Mouse (Mus musculus) c-Kit-negative CD71-positive TER-119-positive erythroid progenitor cells, embryonic 14.5 days (primary cell): ENCODE data around the gene Ogt.

Experiments used
- DNase-seq: peaks from one replicate; pipeline ENCODE4 v3.0.0-alpha.2; 2013; ENCODE audit warnings: low read depth, low spot score

The Ogt gene

DNA sequence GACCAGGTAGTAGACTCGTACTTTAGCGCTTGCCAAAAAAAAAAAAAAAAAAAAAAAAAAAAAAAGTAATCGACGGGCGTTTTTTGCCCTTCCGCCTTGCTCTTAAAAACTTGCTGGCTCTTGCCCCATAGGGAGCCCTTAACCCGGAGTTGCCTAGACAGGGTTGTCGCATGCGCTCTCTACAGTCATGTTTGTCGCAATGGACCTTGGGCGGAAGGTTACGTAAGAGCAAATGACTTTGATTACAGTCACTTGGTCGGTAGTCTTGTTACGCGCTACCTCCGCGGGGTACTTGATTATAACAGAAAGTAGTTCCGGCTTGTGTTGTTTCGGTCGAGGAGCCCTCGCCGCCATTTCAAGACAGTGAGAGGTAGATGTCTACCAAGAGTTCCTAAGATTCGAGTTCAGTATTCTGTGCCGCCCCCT, at the start of gene Ogt:
Ogt (plus strand) TSS at position 320 of the 426 bp plus-strand sequence.
- DNase-seq: peak; percentile 82

DNA sequence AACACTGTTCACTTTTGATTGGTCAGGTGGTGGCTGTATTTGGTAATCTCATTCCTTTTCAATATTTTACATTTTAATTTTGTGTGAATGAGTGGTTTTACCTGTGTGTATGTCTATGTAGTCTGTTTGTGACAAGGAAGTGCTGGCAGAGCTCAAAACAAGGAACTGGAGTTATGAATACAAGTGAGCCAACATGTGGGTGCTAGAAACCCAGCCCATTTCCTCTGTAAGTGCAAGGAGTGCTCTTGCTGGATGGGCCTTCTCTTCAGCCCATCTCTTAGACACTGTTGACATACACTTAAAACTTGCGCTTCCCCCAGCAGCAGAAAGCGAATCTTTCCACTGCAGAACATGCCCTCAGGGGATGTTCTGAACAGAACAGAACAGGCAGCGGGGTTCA, 23.7 kb upstream of the Ogt start:
- no peak for DNase-seq

DNA sequence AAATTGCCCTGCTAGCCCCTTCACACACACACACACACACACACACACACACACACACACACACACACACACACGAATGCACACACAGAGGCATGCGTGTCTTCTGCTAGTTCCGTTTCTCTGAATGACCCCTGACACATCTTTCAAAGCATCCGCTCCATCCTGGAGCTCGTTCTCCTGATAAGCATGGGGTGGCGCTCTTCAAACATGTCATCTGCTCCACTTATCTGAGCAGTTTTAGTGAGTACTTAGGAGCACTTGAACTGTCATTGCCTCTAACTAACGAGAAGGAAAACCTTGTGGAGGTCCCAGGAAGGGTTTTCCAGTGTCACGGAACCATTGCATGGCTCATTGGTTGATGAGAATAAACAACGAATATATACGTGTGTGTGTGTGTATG, 22.0 kb upstream of the Ogt start:
- no peak for DNase-seq

DNA sequence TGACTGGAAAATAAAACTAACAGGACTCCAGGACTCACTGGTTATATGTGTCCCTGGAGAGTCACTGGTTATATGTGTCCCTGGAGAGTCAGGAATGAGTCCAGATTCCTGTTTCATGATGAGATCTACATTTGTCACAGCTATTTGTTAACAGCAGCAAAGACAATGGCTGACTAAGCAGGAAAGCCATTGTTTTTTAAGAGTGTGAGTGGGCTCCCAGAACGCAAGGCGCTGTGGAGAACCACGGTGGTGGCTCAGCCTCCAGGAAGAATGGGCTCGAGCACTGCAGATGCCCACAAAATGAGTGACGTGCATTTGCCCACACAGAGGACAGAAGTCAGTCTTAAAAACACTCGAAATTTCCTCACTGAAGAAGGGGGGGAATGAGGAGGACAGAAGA, 19.5 kb upstream of the Ogt start:
- DNase-seq: no peak

DNA sequence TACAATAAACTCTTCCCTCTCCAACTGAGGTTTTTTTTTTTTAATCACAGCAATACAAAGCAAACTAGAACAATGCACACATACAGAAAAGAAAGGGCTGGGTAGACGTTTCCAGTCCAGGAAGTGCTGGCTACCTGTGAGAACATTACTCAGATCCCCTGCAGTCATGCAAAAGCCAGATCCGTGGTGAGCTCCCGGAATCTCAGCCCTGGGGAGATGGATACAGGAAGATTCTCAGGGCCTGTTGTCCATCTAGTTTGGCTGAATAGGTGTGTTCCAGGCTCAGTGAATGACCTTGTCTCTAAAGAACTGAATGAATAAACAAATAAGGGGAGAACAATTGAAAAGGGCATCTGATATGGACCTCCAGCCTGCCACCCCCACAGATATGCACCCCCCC, 17.3 kb upstream of the Ogt start:
- no peak for DNase-seq

DNA sequence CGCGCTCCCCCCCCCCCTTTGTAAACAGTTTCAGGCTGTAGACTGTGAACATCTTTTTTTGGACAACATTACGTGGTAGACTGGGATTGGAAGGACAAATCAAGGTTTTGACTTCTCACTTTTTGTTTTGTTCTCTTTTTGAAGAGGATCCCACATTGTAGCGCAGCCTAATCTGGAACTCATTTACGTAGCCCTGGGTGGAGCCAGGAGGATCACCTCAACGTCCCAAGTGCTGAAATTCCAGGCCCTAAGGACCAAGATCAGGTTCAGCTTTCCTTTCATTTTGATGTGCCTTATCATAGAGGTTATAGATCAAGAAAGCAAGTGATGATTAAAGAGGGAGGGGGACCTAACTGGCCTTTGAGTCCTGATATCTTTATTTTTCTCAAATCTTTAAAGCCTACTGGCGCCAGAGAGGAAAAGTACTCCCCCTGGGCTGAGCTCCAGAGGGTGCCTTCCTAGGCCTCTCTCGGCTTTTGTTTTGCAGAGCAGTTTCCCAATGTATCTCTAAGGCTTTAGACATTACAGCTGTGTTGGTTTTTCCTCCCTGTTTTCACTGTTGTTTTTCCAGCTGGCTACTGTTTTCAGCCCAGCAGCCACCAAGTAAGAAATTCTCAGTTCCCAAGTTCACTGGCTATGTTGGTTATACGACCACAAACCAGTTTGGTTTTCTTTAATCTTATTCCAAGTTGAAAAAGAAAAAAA, 2.9 kb upstream of the Ogt start:
- no peak for DNase-seq

DNA sequence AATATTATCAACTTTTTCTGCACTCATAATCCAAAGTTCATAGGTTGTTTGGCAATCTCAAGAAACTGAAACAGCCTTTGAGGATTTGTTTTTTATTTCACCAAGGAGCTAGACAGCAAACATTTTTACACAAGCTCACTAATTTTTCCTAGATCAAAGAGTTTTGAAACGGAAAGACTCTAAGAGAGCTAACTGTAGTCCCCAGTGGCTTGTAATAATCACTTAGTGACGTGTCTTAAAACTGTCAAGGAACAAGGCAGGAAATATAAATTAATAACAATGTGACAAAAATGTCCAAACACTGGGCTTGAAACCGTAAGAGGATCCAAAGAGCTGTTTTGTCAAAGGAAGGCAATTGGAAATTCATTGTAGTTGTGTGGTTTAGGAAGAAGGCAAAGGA, 1.0 kb upstream of the Ogt start:
- DNase-seq: no peak

DNA sequence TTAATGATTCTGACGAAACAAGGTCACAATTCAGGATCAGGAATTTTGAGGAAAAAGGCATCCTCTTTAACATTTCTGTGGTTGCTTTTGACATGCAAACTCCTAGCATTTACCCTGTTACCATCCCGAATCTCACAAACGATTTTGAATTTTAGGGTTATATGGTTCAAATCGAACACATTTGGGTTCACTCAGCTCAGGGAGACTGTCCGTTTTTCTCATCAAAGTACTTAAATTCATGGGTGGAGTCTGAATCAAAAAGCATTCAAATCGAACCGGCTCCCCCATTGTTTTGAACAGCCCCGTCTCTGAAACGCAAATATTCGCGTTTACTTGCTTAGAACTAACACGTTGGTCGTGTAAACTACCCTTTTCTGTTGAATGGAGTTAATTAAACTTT, 554 bp upstream of the Ogt start:
- peak; percentile 24 for DNase-seq

DNA sequence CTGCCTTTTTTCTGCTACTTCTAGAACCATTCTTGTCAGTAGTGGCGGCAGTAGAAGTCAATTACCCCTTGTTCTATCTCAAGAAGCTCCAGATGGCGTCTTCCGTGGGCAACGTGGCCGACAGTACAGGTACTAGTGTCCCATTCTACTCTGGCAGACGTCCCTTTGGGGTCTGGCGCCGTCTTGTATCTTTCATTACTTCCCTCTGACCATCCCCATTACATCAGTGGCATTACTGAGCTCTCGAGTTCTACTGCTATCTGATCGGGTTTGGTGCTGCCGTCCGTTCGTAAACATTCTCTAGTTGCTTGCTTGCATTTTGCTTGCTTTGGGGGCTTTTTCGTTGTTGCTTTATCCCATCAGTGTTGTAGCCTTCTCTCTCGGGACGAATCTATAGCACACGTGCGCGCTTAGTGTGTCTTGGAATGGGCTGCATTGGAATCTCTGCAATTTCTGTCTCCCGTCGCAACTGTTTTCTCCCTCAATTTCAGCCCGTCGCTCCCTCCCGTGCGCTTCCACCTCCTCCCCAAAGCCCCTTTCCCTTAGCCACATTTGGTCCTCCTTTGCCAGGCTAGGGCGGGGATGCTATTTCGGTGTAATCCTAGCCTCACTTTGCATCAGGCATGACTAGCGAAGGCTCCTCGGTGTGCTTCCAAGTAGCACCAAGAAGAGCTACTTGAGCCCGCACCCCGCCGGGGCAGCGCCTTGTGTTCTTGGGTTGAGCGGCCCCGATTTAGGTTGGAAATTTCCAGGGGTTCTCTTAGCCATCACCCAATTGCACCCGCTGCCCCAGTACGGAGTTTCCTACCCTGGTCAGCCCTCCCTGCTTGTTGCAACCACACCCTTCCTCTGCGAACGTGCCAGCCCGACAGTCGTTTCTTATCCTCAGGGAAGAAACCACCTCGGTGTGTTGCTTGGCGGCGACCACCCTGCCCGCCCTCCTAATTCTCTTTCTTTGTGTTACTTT, 617 bp downstream of the Ogt start:
- DNase-seq: peak; percentile 54

DNA sequence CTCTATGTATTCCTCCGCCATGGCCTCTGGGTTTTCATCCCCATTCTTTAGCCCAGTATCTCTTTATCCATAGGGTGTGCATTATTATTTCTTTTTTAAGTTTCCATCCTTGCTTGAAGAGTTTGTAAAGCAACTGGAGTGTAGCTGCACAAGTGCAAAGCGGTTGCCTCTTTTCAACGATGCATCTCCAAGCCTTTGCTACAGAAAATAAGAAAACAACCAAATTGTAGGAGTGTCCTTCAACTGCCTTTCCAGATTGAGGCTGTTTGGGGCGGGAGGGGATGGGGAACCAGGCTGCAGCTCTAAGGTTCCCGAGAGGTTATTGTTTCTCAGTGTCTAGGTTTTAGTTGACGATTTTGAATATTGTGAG, 1.3 kb downstream of the Ogt start:
- peak; percentile 15 for DNase-seq

DNA sequence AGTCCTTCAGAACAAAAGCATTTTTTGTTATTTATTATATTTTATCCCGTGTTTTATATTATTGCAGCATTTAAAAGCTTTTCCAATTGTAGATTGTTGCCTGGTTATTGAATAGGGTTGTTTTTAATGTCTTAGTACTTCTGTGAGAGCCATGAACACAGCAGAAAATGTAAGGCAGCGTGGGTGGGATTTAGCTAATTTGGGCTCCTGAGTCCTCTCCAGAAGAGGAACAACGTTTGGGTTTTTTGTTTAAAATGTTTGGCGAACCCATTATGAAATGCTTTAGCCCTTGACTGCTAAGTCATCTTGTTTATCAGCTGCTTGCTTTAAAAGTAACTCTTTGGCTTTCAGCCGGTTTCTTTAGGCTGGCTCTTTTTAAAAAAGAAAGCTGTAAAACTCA, 2.2 kb downstream of the Ogt start:
- DNase-seq: no peak

DNA sequence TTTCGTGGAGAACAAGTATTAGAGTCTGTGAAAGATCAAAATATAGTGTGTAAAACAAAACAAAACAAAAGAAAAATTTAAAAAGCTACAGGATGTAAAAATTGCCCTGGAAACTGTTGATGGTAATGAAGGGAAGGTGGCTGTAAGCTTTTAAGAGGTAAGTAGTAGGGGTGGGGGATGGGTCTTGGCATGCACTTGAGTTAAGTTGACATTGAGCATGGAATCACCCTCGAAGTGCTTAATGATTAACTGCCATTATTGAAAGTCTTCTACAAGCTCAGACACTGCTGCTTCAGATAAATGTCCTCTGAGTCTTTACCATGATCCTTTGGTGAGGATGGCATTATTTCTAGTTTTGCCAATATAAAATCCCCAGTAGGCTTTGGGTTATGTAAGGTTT, 5.4 kb downstream of the Ogt start:
- DNase-seq: no peak

DNA sequence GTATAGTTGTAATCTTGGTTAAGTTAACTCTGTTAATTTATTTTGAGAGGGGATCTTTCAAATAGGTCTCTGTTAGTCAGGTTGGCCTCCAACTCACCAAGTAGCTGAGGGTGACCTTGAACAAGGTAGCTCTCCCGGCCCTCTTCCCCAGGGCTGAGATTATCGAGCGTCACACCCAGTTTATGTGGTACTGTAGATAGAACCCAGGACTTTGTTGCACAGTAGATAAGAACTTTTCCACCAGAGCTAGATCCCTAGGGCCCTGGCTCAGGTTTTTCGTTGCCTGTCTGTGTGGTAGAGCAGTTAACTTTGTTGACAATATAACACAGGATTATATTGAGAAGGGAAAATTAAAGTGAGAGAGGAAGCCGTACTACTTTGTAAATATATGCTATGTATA, 6.8 kb downstream of the Ogt start:
- no peak for DNase-seq

DNA sequence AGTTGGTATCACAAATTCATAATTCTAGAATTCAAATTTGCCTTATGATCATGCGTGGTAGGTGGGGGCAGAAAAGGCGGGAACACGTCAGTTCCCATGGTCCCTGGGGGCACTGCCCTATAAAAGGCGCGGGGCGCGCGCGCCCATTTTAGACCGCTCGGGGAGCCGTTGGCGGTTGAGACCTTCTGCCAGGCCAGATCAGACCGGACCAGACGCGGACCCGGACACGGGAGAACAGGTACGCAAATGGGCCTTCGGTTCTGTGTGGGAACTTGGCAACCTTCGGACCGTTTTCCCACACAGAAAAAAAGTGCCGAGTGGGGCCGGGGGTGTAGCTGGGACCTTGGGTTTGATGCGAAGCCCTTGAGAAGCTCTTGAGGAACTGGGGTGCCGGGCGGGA, 55.8 kb downstream of the Ogt start:
- DNase-seq: no peak

DNA sequence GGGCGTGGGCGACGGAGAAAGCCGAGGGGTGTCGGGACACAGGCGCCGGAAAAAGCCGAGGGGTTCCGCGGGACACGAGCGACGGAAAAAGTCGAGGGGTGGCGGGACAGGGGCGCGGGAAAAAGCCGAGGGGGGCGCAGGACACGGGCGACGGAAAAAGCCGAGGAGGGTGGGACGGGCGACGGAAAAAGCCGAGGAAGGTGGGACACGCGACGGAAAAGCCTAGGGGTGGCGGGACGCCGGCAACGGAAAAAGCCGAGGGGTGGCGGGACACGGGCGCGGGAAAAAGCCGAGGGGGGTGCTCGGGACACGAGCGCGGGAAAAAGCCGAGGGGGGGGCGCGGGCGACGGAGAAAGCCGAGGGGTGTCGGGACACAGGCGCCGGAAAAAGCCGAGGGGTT, 57.7 kb downstream of the Ogt start:
- DNase-seq: no peak

DNA sequence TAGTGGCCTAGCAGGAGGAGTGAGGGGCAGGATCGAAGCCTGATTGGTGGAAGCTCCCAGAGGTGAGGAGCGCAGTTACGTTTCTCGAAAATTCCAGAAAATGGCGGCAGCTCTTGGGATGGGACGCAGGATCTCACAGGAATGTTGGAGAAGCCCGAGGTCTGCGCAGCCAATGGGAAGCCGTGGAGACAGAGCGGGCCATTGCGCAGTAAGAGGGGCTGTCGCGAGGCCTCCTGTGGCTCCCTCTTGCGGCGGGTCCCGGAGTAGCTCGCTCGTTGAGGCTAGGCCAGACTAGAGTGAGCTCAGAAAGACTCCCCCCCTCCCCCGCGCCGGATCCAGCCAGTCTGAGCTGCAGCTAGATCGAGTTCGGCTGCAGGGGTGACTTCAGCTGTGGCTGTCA, 58.4 kb downstream of the Ogt start:
- DNase-seq: no peak

DNA sequence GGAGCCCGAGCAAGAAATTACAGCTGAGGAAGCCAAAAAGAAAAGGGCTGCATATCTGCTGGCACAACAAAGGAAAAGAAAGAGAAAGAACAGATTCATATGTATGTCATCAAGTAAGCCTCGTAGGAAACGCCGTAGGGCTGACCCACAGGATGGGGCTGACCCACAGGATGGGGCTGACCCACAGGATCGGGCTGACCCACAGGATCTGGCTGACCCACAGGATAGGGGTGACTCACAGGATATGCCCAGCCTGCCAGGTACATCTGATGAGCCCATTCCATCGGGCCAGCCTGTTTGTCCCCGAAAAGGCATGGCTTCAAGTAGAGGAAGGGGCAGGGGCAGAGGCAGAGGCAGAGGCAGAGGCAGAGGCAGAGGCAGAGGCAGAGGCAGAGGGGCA, 65.3 kb downstream of the Ogt start:
- DNase-seq: no peak

DNA sequence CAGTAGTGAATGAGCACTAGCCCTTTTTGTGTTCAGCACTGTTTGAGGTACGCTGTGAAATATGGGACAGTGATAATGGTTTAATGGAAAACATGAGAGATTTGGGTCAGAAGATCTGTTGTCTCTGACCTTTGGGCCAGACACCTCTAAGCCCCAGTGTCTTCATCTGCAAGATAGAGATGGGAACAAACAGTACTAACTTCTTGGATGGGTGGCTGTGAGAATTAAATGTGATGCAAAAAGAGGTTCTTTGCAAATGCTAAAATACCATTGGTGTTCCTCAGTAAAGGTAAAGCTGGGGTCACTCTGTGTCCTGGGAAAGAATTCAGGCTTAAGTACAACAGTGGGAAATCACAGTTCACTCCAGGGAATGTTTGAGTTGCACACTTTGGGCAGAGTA, 80.5 kb downstream of the Ogt start:
- no peak for DNase-seq

DNA sequence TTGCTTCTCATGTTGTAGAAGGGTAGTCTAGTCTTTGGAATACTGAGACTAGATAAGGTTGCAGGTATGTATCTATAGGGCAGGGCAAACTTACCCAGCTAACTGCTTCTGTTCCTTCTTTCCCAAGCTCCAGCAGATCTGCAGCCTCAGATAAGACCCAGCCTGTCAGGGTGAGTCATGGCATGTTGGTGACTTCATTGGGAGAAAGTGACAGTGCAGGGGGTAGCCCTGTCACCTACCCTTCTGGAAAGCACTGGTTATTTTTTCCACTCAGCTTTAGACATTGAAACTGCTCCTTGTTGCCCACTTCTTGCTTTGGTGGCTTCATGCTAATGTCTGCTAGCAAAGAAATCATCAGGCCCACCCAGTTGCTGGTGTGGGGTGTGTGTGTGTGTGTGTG, 90.2 kb downstream of the Ogt start:
- no peak for DNase-seq

DNA sequence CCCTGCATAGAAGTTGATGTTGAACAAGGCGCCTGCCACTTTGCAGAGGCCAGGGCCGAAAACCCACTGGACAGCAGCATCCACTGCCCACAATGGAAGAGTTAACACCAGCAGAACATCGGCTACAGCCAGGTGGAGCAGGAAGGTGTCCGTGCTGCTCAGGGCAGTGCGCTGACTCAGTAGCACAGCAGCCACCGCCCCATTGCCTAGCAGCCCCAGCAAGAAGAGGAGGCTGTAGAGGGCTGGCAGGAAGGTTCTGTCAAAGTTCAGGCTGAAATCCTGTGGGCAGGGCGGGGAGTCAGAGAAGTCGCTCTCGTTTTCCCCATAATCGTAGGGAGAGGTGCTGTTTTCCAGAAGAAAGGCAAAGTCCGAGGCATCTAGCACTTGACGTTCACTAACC, 92.8 kb downstream of the Ogt start:
- no peak for DNase-seq

DNA sequence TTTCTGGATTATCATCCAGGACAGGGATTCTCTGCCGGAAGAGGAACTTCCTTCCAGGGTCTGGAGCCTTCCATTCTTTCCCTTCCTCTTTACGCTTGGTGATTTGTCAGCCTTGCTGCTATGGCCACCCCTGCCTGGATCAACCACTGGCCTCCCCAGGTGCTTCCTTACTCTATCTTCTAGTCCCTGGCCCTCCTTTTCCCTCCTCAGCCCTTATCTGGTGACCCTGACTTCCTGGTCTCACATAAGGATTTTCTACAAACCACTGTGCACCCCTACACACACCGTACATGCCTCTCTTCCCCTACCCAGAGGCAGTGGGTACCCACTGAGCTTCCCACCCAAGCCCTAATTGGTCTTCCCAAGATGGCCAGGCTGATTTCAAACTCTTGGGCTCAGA, 93.4 kb downstream of the Ogt start:
- DNase-seq: no peak

DNA sequence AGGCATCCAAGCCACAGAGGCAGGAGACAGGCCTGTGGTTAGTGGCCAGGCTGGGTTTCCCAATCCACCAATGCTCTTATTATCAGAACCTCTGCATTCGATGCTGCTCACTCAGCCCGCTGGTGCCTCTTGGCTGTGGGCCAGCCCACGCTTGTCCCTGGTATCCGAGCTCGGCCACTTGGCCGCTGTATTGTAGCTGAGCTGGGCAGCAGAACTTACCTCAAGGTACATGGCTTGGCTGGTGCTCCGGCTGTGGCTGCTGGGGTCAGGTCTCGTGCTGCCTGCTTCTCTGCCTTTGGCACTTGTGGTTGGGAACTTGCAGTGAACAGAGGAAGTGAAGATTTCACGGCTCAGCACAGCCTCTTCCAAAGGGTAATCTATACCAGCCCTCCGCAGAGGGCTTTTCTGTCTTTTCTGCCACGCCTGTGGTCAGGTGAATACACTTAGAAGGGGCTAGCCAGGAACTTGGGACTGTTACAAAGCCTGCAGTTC, 94.0 kb downstream of the Ogt start, which contains the start of gene Cxcr3:
Cxcr3 (minus strand) TSS at position 442 of the 492 bp plus-strand sequence.
- no peak for DNase-seq
